Mouse (Mus musculus): ENCODE data around the gene Ctdspl2. TPM values are rescaled to one million over a fixed set of nuclear protein-coding genes. Genes with fewer than 3 reads are reported as not detected.
A peak's percentile ranks its signal among the peaks of the same experiment; 100 is the strongest.

The Ctdspl2 gene
- total and polyA plus RNA-seq, 2 experiments from 2014 or later: 21.4 to 29.4 TPM

DNA sequence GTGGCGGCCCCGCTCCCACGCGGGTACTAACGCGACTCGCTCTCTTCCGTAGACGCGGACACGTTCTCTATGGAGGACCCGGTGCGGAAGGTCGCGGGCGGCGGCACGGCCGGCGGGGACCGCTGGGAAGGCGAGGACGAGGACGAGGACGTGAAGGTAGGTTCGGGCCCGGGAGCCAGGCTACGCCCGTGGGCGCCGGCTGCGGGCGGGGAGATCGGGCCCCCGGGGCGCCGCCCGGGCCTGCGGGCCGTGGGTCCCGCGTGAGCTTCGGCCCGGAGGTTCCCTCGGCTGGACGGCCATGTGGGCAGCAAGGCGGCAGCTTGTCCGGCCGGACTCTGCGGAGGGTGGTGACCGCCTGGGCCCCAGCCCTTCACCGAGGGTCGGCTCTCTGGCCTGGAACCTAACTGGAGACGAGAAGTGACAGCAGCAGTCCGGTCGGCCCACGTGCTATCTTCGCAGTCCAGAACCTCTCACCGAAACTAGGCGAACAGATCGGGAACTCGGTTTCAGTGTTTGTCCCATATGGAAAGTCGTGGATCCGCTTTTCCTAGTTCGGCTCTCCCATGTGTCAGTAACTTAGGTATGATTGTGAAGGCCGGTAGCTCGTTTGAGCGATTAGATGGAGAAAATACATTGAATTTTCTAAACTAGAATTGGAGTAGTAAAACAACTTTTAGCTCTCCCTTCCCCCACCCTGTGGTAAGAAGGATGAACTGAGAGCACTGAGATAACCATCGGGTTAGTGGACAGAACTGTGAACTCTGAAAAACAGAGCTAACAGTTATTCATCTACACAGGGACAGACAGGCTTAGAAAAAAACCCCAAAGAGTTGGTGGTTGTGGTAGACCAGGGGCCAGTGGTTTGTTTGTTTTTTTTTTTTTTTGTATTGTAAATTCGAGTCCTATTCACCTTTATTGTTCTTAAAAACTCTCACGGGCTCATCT is 73.2 kb downstream of the Ctdspl2 start:
- H3K9me3 ChIP-seq (replicated peaks; ENCODE audit: control insufficient read depth, low read length): no peaks in the 10 kb centered on the region
- H3K27me3 ChIP-seq (ENCODE audit: control insufficient read depth, insufficient read depth, low read length): no peaks in the 10 kb centered on the region
- no peaks in the 10 kb centered on the region; the same call in 1 of the 2 replicates for H3K36me3 ChIP-seq (replicated peaks; ENCODE audit: control insufficient read depth, insufficient read depth, low read length)
- ATAC-seq (ENCODE audit: insufficient read depth, low read depth): peak; percentile 36
- peaks cover 5% of the 10 kb centered on the region; the same call in 1 of the 2 replicates for H3K4me1 ChIP-seq (ENCODE audit: control insufficient read depth, insufficient read depth)
- TF ChIP-seq EP300 (IDR thresholded peaks at IDR 0.05; ENCODE audit: low read depth) (no peak), CTCF (IDR thresholded peaks at IDR 0.05; ENCODE audit: low read depth) (no peak)
- peak overlapping the region; percentile 76 for H3K9ac ChIP-seq (replicated peaks; ENCODE audit: low read depth, low read length)
- peak overlapping the region; percentile 89 for H3K27ac ChIP-seq (ENCODE audit: low read depth)
- peak overlapping the region; percentile 75 for H3K4me3 ChIP-seq (ENCODE audit: low read depth, low read length)
- peak; percentile 23 for DNase-seq (ENCODE audit: low spot score)
- under 1% methylated on average over 71 of the region's 71 CpGs for WGBS
- peak overlapping the region; percentile 77 for H3K4me2 ChIP-seq (ENCODE audit: low read depth, low read length)

DNA sequence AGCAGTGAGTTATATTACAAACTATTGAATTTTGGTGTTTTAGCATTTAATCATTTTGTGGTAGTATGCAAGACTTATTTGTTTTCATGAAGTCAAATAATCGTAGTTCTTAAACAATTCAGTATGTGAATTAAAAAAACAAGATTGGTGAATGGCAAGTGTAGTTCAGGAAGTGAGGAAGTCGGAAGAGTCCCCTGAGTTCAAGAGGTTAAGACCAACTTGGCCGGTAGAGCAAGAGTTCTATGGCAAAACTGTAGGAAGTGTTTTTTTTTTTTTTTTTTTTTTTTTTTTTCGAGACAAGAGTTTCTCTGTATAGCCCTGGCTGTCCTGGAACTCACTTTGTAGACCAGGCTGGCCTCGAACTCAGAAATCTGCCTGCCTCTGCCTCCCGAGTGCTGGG is 76.2 kb downstream of the Ctdspl2 start:
- TF ChIP-seq EP300 (IDR thresholded peaks at IDR 0.05; ENCODE audit: low read depth): no peak
- no peak for TF ChIP-seq CTCF (IDR thresholded peaks at IDR 0.05; ENCODE audit: low read depth)
- 83% methylated on average over 5 of the region's 6 CpGs for WGBS
- no peak for ATAC-seq (ENCODE audit: insufficient read depth, low read depth)

GRCm38 (mm10) chr2:122036064-122036463 is 80.3 kb downstream of the Ctdspl2 start:
- H3K4me1 ChIP-seq (ENCODE audit: control insufficient read depth, insufficient read depth): no peaks in the 10 kb centered on the region
- no peak overlapping the region for H3K4me2 ChIP-seq (ENCODE audit: low read depth, low read length)
- DNase-seq (ENCODE audit: low spot score) (no peak), ATAC-seq (ENCODE audit: insufficient read depth, low read depth) (no peak)
- H3K4me3 ChIP-seq (ENCODE audit: low read depth, low read length): no peak overlapping the region
- peaks cover 7% of the 10 kb centered on the region; the same call in 1 of the 2 replicates for H3K36me3 ChIP-seq (replicated peaks; ENCODE audit: control insufficient read depth, insufficient read depth, low read length)
- H3K27ac ChIP-seq (ENCODE audit: low read depth): no peak overlapping the region
- TF ChIP-seq EP300 (IDR thresholded peaks at IDR 0.05; ENCODE audit: low read depth): no peak
- no peak for TF ChIP-seq CTCF (IDR thresholded peaks at IDR 0.05; ENCODE audit: low read depth)
- H3K9me3 ChIP-seq (replicated peaks; ENCODE audit: control insufficient read depth, low read length): no peaks in the 10 kb centered on the region
- WGBS: 64% methylated on average over 3 of the region's 3 CpGs
- H3K27me3 ChIP-seq (ENCODE audit: control insufficient read depth, insufficient read depth, low read length): no peaks in the 10 kb centered on the region
- H3K9ac ChIP-seq (replicated peaks; ENCODE audit: low read depth, low read length): no peak overlapping the region

More for the DNA sequence above, 76.2 kb downstream of the Ctdspl2 start:
- Histone ChIP-seq H3K27me3 (ENCODE audit: control insufficient read depth, insufficient read depth, low read length) (no peaks in the 10 kb centered on the region), H3K4me2 (ENCODE audit: low read depth, low read length) (no peak overlapping the region), H3K4me1 (ENCODE audit: control insufficient read depth, insufficient read depth) (peaks cover 5% of the 10 kb centered on the region; the same call in 1 of the 2 replicates), H3K9me3 (replicated peaks; ENCODE audit: control insufficient read depth, low read length) (no peaks in the 10 kb centered on the region), H3K4me3 (ENCODE audit: low read depth, low read length) (no peak overlapping the region), H3K9ac (replicated peaks; ENCODE audit: low read depth, low read length) (no peak overlapping the region), H3K27ac (ENCODE audit: low read depth) (no peak overlapping the region), H3K36me3 (replicated peaks; ENCODE audit: control insufficient read depth, insufficient read depth, low read length) (no peaks in the 10 kb centered on the region; the same call in 1 of the 2 replicates)
- no peak for DNase-seq (ENCODE audit: low spot score)

GRCm38 (mm10) chr2:122043926-122044325 is 88.1 kb downstream of the Ctdspl2 start:
- no peaks in the 10 kb centered on the region for H3K9me3 ChIP-seq (replicated peaks; ENCODE audit: control insufficient read depth, low read length)
- H3K4me2 ChIP-seq (ENCODE audit: low read depth, low read length): no peak overlapping the region
- no peak for DNase-seq (ENCODE audit: low spot score)
- no peak overlapping the region for H3K27ac ChIP-seq (ENCODE audit: low read depth)
- TF ChIP-seq EP300 (IDR thresholded peaks at IDR 0.05; ENCODE audit: low read depth): no peak
- TF ChIP-seq CTCF (IDR thresholded peaks at IDR 0.05; ENCODE audit: low read depth): no peak
- no peaks in the 10 kb centered on the region for H3K27me3 ChIP-seq (ENCODE audit: control insufficient read depth, insufficient read depth, low read length)
- H3K4me1 ChIP-seq (ENCODE audit: control insufficient read depth, insufficient read depth): no peaks in the 10 kb centered on the region
- H3K9ac ChIP-seq (replicated peaks; ENCODE audit: low read depth, low read length): no peak overlapping the region
- no peak for ATAC-seq (ENCODE audit: insufficient read depth, low read depth)
- no peak overlapping the region for H3K4me3 ChIP-seq (ENCODE audit: low read depth, low read length)
- peaks cover 40% of the 10 kb centered on the region for H3K36me3 ChIP-seq (replicated peaks; ENCODE audit: control insufficient read depth, insufficient read depth, low read length)

DNA sequence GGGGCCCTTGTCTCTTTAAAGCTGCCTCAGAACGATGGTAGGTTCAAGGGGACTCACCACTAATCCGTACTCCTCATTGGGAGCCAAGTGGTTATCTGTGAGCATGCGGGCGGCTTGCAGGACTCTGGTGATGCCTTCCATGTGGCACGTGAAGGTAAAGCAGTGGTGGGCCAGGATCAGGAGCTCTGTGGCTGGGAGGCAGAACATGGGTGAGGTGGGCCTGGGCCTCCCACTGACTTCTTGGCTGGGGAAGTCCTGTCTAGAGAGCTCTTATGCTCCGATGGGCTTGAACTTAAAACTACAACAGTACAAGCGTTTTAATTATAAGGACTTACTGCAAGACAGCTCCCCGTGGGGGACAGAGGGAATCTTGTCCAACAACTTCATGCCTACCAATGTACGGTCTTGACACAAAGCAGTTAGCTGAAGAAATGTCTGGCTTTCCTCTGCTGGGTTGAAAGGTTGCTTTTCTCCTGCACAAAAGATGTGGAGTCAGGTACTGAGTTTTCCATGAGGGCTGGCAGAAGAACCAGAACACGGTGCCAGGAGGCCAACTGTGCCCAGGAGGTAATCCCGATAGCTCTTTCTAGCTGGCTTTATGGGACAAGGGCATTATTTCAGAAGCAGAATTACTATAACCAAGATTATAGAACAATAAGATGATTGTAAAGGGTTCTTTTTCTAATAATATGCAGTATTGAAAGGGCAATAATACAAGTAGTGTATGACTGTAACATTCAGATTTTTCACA is 103.7 kb downstream of the Ctdspl2 start:
- H3K36me3 ChIP-seq (replicated peaks; ENCODE audit: control insufficient read depth, insufficient read depth, low read length): peaks cover 38% of the 10 kb centered on the region
- WGBS: 71% methylated on average over 11 of the region's 11 CpGs
- H3K9ac ChIP-seq (replicated peaks; ENCODE audit: low read depth, low read length): no peak overlapping the region

More for the DNA sequence above, 103.7 kb downstream of the Ctdspl2 start:
- Histone ChIP-seq H3K27ac (ENCODE audit: low read depth) (no peak overlapping the region), H3K9me3 (replicated peaks; ENCODE audit: control insufficient read depth, low read length) (no peaks in the 10 kb centered on the region), H3K27me3 (ENCODE audit: control insufficient read depth, insufficient read depth, low read length) (no peaks in the 10 kb centered on the region), H3K4me3 (ENCODE audit: low read depth, low read length) (no peak overlapping the region), H3K4me1 (ENCODE audit: control insufficient read depth, insufficient read depth) (no peaks in the 10 kb centered on the region), H3K4me2 (ENCODE audit: low read depth, low read length) (no peak overlapping the region)
- DNase-seq (ENCODE audit: low spot score) (no peak), ATAC-seq (ENCODE audit: insufficient read depth, low read depth) (no peak)
- TF ChIP-seq CTCF (IDR thresholded peaks at IDR 0.05; ENCODE audit: low read depth) (no peak), EP300 (IDR thresholded peaks at IDR 0.05; ENCODE audit: low read depth) (no peak)

Small RNAs within 50 kb of the gene (microRNA-seq; reads per million reads assigned to microRNA genes)
- not detected for gene Gm47314

Other genes with a start within 250 kb of the Ctdspl2 start
- 133 and 231 TPM in 2 replicates for gene Frmd5, start 148.9 kb upstream of the Ctdspl2 start, total RNA-seq (2014; rRNA removed; ENCODE audit: low replicate concordance)
- 65.9 and 125 TPM in 2 replicates for gene Frmd5, start 148.9 kb upstream of the Ctdspl2 start, polyA plus RNA-seq (2015; fragmentation: Nextera tagmentation; extraction: Ambion mirVana)
- gene Casc4, start 89.0 kb upstream of the Ctdspl2 start, total RNA-seq (2014; rRNA removed; ENCODE audit: low replicate concordance): 18.7 and 21.9 TPM in 2 replicates
- 8.7 and 8.9 TPM in 2 replicates for gene Casc4, start 89.0 kb upstream of the Ctdspl2 start, polyA plus RNA-seq (2015; fragmentation: Nextera tagmentation; extraction: Ambion mirVana)
- gene Mageb3, start 91 bp downstream of the Ctdspl2 start, total RNA-seq (2014; rRNA removed; ENCODE audit: low replicate concordance): 0.08 and 0.35 TPM in 2 replicates
- 0.10 TPM in 2 replicates for gene Mageb3, start 91 bp downstream of the Ctdspl2 start, polyA plus RNA-seq (2015; fragmentation: Nextera tagmentation; extraction: Ambion mirVana)
- gene Eif3j1, start 72.5 kb downstream of the Ctdspl2 start, total RNA-seq (2014; rRNA removed; ENCODE audit: low replicate concordance): 17.4 and 17.7 TPM in 2 replicates
- 10.5 and 11.2 TPM in 2 replicates for gene Eif3j1, start 72.5 kb downstream of the Ctdspl2 start, polyA plus RNA-seq (2015; fragmentation: Nextera tagmentation; extraction: Ambion mirVana)
- 11.0 and 15.7 TPM in 2 replicates for gene Spg11, start 162.4 kb downstream of the Ctdspl2 start, total RNA-seq (2014; rRNA removed; ENCODE audit: low replicate concordance)
- gene Spg11, start 162.4 kb downstream of the Ctdspl2 start, polyA plus RNA-seq (2015; fragmentation: Nextera tagmentation; extraction: Ambion mirVana): 2.2 and 2.7 TPM in 2 replicates
- 166 and 244 TPM in 2 replicates for gene B2m, start 191.7 kb downstream of the Ctdspl2 start, total RNA-seq (2014; rRNA removed; ENCODE audit: low replicate concordance)
- 273 and 282 TPM in 2 replicates for gene B2m, start 191.7 kb downstream of the Ctdspl2 start, polyA plus RNA-seq (2015; fragmentation: Nextera tagmentation; extraction: Ambion mirVana)
- gene Trim69, start 204.7 kb downstream of the Ctdspl2 start, total RNA-seq (2014; rRNA removed; ENCODE audit: low replicate concordance): not detected in 2 replicates
- not detected in 2 replicates for gene Trim69, start 204.7 kb downstream of the Ctdspl2 start, polyA plus RNA-seq (2015; fragmentation: Nextera tagmentation; extraction: Ambion mirVana)
- not detected in 2 replicates for gene Patl2, start 230.2 kb downstream of the Ctdspl2 start, total RNA-seq (2014; rRNA removed; ENCODE audit: low replicate concordance)
- gene Patl2, start 230.2 kb downstream of the Ctdspl2 start, polyA plus RNA-seq (2015; fragmentation: Nextera tagmentation; extraction: Ambion mirVana): 0.04 and 0.05 TPM in 2 replicates
- gene Terb2, start 230.3 kb downstream of the Ctdspl2 start, total RNA-seq (2014; rRNA removed; ENCODE audit: low replicate concordance): not detected in 2 replicates
- gene Terb2, start 230.3 kb downstream of the Ctdspl2 start, polyA plus RNA-seq (2015; fragmentation: Nextera tagmentation; extraction: Ambion mirVana): not detected in 2 replicates